33 mouse cellular contexts compared by ENCODE assay signal in the genomic region with DNA sequence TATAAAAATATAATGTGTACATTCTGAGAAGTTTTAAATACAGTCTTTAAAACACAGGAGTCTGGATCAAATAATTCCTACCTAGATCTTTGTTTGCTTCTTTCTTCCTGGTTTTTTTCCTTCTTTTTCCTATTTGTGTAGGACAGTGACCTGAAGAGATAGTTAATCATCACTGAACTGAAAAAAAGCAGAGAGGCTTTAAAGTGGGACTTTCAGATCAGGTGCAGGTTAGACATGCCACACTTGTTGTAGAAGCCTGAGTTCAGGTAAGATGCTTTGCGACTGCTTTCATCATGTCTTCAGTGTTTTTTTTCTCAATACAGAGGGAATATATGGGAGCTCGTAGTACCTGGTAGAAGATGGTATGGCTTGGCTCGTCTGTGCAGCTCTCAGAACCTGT. TPM values are rescaled to one million over a fixed set of nuclear protein-coding genes. Genes with fewer than 3 reads are reported as not detected.
"Had no signal": no experiment of that assay in that cellular context is flagged by ENCODE, and none has a peak within 500 bp of the region (broad histone marks: within the 10 kb centered on the region; RNA-seq: fewer than 3 reads in every experiment).

A gene (plus strand): TSS at position 228 of the 400 bp plus-strand sequence.

- H3K4me1 ChIP-seq: heart, embryonic 13.5 days; heart, embryonic 15.5 days; hindbrain, embryonic 13.5 days; hindbrain, embryonic 15.5 days; kidney, embryonic 15.5 days; limb, embryonic 13.5 days; limb, embryonic 15.5 days; liver, embryonic 13.5 days; liver, embryonic 15.5 days had no signal

- H3K27me3 ChIP-seq: heart, embryonic 13.5 days; heart, embryonic 15.5 days; hindbrain, embryonic 13.5 days; hindbrain, embryonic 15.5 days; kidney, embryonic 15.5 days; limb, embryonic 13.5 days; limb, embryonic 15.5 days; liver, embryonic 13.5 days; liver, embryonic 15.5 days had no signal

- H3K36me3 ChIP-seq: heart, embryonic 13.5 days; heart, embryonic 15.5 days; hindbrain, embryonic 13.5 days; hindbrain, embryonic 15.5 days; kidney, embryonic 15.5 days; limb, embryonic 13.5 days; limb, embryonic 15.5 days; liver, embryonic 13.5 days; liver, embryonic 15.5 days had no signal

- H3K4me2 ChIP-seq: heart, embryonic 11.5 days; heart, embryonic 13.5 days; heart, embryonic 15.5 days; hindbrain, embryonic 13.5 days; hindbrain, embryonic 15.5 days; kidney, embryonic 15.5 days; limb, embryonic 13.5 days; limb, embryonic 15.5 days; liver, embryonic 13.5 days; liver, embryonic 15.5 days had no signal

- ATAC-seq: hindbrain, postnatal 0 days; intestine, embryonic 16.5 days had no signal

- H3K9ac ChIP-seq: heart, embryonic 13.5 days; heart, embryonic 15.5 days; hindbrain, embryonic 13.5 days; hindbrain, embryonic 15.5 days; kidney, embryonic 15.5 days; limb, embryonic 13.5 days; limb, embryonic 15.5 days; liver, embryonic 13.5 days; liver, embryonic 15.5 days had no signal

- H3K9me3 ChIP-seq: heart, embryonic 13.5 days; heart, embryonic 15.5 days; hindbrain, embryonic 13.5 days; hindbrain, embryonic 15.5 days; kidney, embryonic 15.5 days; limb, embryonic 13.5 days; limb, embryonic 15.5 days; liver, embryonic 13.5 days; liver, embryonic 15.5 days had no signal

- DNase-seq: gastrocnemius, postnatal 14 days; gastrocnemius, postnatal 36 days; heart, adult 11 months; heart, adult 2 months; heart, postnatal 14 days; heart, postnatal 36 days; kidney, adult 11 months; kidney, adult 8-10 months; kidney, postnatal 14 days; kidney, postnatal 36 days; layer of hippocampus, adult 9-11 months; layer of hippocampus, postnatal 36 days; left cerebral cortex, postnatal 4 days; liver, embryonic 13.5 days had no signal

- H3K4me3 ChIP-seq: heart, adult 2 months; heart, embryonic 13.5 days; heart, embryonic 15.5 days; hindbrain, embryonic 13.5 days; hindbrain, embryonic 15.5 days; kidney, embryonic 15.5 days; limb, embryonic 13.5 days; limb, embryonic 15.5 days; liver, embryonic 13.5 days; liver, embryonic 15.5 days had no signal

- H3K27ac ChIP-seq: heart, adult 2 months; heart, embryonic 13.5 days; heart, embryonic 15.5 days; hindbrain, embryonic 13.5 days; hindbrain, embryonic 15.5 days; hindbrain, postnatal 0 days; kidney, embryonic 15.5 days; kidney, postnatal 0 days; limb, embryonic 13.5 days; limb, embryonic 15.5 days; liver, embryonic 13.5 days; liver, embryonic 15.5 days had no signal

RNA-seq across cellular contexts. Expression of the gene that starts here (rescaled TPM):
- total RNA-seq: gastrocnemius, postnatal 14 days; gastrocnemius, postnatal 36 days; heart, adult 2 months; heart, postnatal 36 days; hematopoietic stem cell, adult 5-6 weeks; hindbrain, postnatal 0 days; layer of hippocampus, adult 18-20 months had no signal
- polyA plus RNA-seq: gonadal fat pad, adult 2 months; heart, adult 2 months; heart, embryonic 11.5 days; heart, embryonic 13.5 days; heart, embryonic 15.5 days; hindbrain, embryonic 11.5 days; hindbrain, embryonic 13.5 days; hindbrain, embryonic 15.5 days; hindbrain, postnatal 0 days; intestine, embryonic 14.5 days; large intestine, adult 2 months; limb, embryonic 11.5 days; limb, embryonic 13.5 days; limb, embryonic 15.5 days had no signal
